Mouse (Mus musculus): ENCODE data around the gene Plekhh1. TPM values are rescaled to one million over a fixed set of nuclear protein-coding genes. Genes with fewer than 3 reads are reported as not detected.
"Not testable (repeated sequence)": the region's sequence is repeated elsewhere in the genome, so short reads cannot be mapped to it uniquely, and the experiment has no call there.

Plekhh1 gene
- total RNA-seq, 2 experiments from 2014 or later = 1.1 to 1.3 TPM

DNA sequence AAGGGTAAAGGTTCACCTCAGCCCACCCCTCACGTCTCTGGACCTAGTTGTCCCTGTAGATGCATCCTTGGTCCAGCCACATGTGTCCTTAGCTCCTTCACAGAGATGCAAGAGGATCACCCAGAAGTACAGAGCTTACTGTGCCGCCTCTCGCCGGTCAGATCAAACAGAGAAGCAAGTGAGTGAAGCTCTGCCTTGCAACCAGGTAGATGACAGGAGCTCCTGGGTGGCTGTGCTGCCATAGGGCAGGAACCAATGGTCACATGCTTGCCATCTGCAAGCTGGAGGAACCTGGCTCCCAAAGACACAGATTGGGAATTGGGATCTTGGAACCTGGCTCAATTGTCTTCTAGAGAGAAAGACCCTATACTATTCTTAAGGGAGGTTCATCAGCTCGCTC, 23.5 kb upstream of the Plekhh1 start:
- no peak for TF ChIP-seq CTCF (IDR thresholded peaks at IDR 0.05)
- DNase-seq = no peak
- H3K27ac ChIP-seq = no peak overlapping the region
- intact Hi-C loops (cut with DNase I) = loop anchor here (5.0 kb wide), 1 partner anchor 88 kb away; no protein-coding TSS in a partner anchor
- H3K4me3 ChIP-seq = no peak overlapping the region

DNA sequence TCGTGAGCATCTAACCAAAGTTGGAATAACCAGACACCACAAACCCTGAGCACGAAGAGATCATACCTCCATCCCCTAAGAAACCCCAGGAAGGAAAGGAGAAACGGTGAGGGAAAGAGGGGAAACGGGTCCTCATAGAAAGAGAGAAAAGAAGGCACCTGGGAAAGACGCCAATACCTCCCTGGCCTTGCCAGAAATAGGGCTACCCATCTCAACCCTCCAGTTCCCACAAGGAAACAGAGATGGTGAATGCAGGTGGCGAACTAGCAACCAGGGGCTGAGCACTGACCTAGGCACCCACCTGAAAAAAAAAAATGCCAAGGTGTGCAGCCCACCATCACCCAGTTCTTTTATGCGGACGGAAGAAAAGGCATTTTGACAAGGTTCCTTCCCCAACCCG, 22.9 kb upstream of the Plekhh1 start:
- Histone ChIP-seq H3K4me3 (peak overlapping the region; percentile 84), H3K27ac (peak overlapping the region; percentile 83; the same call in 1 of the 2 replicates)
- TF ChIP-seq CTCF (IDR thresholded peaks at IDR 0.05) = no peak
- no peak for DNase-seq
- intact Hi-C loops (cut with DNase I) = loop anchor here (5.0 kb wide), 1 partner anchor 89 kb away; no protein-coding TSS in a partner anchor

DNA sequence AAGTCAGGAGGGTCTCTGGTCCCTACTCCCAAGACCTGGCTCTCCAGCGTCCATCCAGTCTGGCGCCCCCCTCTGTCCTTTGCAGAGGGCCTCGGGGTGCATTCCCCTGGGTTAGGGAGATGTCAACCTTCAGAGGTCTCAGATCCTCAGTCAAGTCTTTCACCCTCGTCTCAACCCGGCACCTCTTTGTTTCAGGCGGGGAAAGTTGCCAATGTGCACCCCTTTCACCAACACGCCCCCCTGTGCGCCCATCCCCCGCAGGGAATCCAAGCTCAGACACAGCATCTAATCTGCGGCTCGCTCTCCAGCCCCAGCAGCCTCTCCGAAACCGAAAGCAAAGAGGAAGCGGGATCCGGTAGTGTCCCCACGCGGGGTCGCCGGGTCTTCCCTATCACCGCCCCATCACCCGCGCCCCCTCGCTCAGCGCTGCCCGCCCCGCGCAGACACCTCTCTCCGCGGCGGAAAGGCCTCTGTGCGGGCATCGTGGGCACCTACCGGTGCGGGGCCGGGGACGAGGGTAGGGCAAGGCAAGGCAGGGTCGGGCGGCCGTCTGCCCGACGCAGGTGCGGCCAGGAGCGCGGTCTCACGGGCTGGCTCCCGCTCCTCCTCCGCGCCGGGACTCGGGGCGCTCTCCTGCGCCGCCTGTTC, 22.4 kb upstream of the Plekhh1 start:
- peak overlapping the region; percentile 84 for H3K4me3 ChIP-seq
- peak; percentile 60 for DNase-seq
- intact Hi-C loops (cut with DNase I) = loop anchor here (5.0 kb wide), 1 partner anchor 89 kb away; no protein-coding TSS in a partner anchor
- H3K27ac ChIP-seq = peak overlapping the region; percentile 83
- TF ChIP-seq CTCF (IDR thresholded peaks at IDR 0.05) = peak; percentile 61

DNA sequence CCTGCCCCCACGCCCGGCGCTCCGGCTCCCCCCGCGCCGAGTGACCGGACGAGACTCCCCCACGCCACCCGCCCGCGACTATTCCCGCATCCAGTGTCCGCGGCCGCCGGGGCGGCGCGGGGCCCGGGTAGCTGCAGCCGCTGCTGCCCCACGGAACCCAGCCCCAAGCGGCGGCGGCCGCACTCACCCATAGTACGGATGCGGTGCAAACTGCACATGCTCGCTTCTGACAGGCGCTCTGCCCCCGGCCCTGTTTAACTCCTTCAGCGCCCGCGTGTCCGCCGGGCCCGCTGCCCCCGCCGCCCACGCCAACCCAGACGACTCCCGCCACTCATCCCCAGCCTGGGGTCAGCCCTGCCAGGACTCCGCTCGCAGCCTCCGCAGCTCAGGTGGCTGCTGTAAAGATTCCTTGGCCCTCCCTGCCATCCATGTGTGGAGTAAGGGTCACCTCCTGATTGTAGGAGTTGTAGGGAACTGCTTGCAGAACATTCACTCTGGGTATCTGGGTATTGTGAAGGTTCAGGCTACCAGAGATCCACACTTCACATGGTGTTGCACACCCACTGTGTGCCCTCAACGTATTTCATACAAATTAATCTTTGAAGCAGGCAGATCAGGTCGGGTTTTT, 21.7 kb upstream of the Plekhh1 start, which contains the start of gene Tmem229b:
Gene Tmem229b, minus strand, starts transcription at position 502 of the 628 bp plus-strand sequence.
- intact Hi-C loops (cut with DNase I) = loop anchor here (5.0 kb wide), 1 partner anchor 90 kb away; no protein-coding TSS in a partner anchor
- no peak for TF ChIP-seq CTCF (IDR thresholded peaks at IDR 0.05)
- peak; percentile 65 for DNase-seq
- Histone ChIP-seq H3K4me3 (peak within 1 kb of the TSS; percentile 84), H3K27ac (peak within 1 kb of the TSS; percentile 83)

DNA sequence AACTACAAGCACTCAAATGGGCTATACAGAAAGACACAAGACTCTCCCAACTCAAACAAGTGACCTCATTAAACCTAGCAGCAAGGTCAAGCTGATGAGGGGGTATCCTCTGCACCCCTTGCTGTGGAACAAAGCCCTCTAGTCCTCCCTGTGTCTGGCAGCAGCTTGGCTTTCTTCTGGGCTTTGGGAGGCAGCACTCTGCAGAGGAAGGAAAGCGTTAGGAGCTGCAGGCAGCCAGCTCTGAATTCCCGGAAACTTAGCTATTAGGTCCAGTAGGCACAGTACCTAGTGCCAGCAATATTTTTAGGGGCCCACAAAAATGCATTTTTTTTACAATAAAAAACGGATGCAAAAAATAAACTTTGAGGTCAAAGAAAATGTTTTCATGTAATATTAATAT, 18.4 kb upstream of the Plekhh1 start:
- intact Hi-C loops (cut with DNase I) = no loop called here
- no peak overlapping the region for H3K4me3 ChIP-seq
- DNase-seq = no peak
- no peak for TF ChIP-seq CTCF (IDR thresholded peaks at IDR 0.05)
- peak overlapping the region; percentile 66 for H3K27ac ChIP-seq

DNA sequence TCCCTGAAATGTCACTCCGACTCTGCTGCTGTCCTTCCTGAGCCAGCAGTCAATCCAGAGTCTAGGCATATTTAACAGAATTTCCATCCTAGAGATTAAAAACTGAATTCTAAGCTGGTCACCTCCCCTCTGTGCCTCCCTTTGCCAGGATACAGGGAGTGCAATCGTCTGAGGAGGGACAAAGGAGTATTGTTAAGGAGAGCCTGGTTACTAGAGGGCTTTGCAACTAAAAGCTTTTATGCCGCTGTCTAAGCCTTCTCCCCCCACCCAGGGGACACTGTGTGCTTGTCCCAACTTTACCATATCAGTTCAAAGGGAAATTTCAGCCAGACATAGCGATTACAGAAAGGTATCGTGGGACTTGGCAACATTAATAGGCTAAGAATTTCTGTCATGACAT, 12.9 kb upstream of the Plekhh1 start:
- H3K4me3 ChIP-seq = no peak overlapping the region
- no peak for DNase-seq
- no peak overlapping the region for H3K27ac ChIP-seq
- intact Hi-C loops (cut with DNase I) = no loop called here
- TF ChIP-seq CTCF (IDR thresholded peaks at IDR 0.05) = no peak

DNA sequence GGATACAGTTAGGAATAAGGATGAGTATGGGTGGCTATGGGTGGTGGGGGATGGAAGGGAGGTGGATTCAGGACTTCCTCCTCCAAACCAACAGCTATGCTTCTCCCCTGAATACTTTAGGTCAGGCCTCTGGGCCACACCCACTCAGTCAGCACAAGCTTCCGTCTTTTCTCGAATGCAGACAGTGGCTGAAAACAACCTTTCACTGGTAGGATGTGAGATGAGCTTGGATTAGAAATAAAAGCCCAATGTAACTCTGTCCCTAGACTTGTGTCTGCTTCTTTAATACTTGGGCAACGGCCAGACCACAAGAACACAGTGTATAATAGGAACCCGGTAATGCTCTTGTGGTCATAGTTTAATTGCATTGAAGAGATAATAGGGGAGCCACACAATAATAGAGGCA, 11.0 kb upstream of the Plekhh1 start:
- TF ChIP-seq CTCF (IDR thresholded peaks at IDR 0.05) = no peak
- intact Hi-C loops (cut with DNase I) = no loop called here
- Histone ChIP-seq H3K27ac (no peak overlapping the region), H3K4me3 (no peak overlapping the region)
- DNase-seq = no peak

DNA sequence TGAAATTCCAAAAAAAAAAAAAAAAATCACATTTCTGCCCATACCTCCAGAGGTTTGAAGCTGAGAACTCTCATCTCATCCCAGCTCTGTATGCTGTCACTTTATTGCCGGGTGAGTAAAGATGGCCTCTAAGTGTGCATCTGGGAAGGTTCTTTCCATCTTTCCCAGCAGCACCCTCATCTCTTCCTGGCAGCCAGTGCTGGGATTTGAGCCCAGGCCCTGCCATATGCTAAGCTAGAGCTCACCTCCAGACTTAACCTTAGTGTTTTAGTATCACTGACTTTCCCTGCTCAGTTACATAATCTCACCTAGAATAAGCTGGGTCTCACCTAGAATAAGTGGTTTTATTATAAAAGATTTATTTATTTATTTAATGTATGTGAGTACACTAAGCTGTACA, 7.1 kb upstream of the Plekhh1 start:
- TF ChIP-seq CTCF (IDR thresholded peaks at IDR 0.05) = no peak
- DNase-seq = no peak
- intact Hi-C loops (cut with DNase I) = no loop called here
- Histone ChIP-seq H3K27ac (no peak overlapping the region), H3K4me3 (no peak overlapping the region)

DNA sequence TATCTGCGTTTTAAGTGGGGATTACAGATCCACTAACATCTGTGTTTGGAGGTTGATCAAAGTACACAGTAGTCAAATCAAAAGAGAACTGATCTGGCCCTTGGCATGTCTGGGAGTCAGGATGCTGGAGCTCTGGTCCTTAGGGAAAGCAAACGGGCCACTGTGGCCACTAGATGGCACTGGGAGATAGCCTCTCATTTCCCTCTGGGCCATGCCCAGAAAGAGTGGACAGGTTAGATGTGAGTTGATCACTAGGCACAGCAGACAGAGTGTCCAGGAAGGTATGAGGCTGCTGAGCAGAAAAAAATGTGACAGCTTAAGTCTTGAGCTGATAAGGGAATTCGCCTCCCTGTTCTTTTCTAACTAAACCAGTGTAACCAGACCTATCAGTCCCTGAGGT, 6.1 kb upstream of the Plekhh1 start:
- intact Hi-C loops (cut with DNase I) = loop anchor here (1.0 kb wide), 2 partner anchors 69 to 105 kb away; no protein-coding TSS in a partner anchor
- peak; percentile 87 for TF ChIP-seq CTCF (IDR thresholded peaks at IDR 0.05)

DNA sequence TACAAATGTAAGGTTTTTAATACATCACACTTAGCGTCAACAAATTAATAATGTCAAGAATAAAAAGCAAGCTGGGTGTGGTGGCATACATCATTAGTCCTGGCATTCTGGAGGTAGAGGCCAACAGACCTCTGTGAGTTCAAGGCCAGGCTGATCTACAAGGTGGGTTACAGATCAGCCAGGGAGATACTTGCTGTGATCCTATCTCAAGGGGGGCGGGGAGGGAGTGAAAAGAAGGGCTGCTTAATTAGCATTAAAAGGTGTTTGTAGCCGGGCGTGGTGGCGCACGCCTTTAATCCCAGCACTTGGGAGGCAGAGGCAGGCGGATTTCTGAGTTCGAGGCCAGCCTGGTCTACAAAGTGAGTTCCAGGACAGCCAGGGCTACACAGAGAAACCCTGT, 1.4 kb upstream of the Plekhh1 start:
- H3K27ac ChIP-seq; intact Hi-C loops (cut with DNase I); DNase-seq; H3K4me3 ChIP-seq: not testable (repeated sequence)

More for the DNA sequence above, 6.1 kb upstream of the Plekhh1 start:
- Histone ChIP-seq H3K27ac (no peak overlapping the region), H3K4me3 (no peak overlapping the region)
- peak; percentile 73 for DNase-seq

DNA sequence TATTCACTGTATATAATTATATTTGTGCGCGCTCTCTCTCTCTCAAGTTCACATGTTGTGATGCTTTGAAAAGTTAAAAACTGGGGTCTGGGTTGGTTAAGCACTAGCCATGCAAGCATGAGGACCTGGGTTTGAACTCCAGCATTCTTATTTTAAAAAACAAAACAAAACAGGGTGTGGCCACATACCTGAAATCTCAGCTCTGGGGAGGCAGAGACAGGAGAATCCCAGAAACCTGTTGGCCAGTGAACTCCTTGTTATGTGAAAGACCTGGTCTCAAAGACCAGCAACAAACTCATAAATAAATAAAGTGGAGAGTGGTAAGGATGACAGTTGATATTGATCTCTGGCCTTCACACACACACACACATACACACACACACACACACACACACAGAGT, 5.4 kb downstream of the Plekhh1 start:
- Histone ChIP-seq H3K27ac (no peak overlapping the region), H3K4me3 (no peak overlapping the region)
- DNase-seq = no peak
- TF ChIP-seq CTCF (IDR thresholded peaks at IDR 0.05) = no peak
- intact Hi-C loops (cut with DNase I) = no loop called here

DNA sequence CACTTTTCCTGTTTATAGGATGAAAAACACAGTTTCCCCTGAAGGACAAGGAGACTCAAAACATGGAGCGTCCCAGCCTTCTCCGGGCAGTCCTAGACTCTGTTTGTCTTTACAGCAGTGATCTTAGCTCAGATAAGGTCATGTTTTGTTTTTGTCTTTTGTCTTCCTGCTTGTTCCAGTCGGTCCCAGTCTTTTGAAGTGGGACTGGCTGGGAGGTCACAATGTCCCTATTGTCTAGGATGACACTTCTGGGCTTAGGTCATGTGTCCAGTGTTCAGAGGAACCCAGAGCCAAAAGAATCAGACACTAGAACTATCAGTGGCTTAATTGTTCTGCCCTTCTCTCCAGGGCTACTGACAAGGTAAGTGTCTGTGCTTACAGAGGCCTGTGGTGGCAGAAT, 6.4 kb downstream of the Plekhh1 start:
- Histone ChIP-seq H3K4me3 (no peak overlapping the region), H3K27ac (no peak overlapping the region)
- no peak for TF ChIP-seq CTCF (IDR thresholded peaks at IDR 0.05)
- intact Hi-C loops (cut with DNase I) = no loop called here
- no peak for DNase-seq

DNA sequence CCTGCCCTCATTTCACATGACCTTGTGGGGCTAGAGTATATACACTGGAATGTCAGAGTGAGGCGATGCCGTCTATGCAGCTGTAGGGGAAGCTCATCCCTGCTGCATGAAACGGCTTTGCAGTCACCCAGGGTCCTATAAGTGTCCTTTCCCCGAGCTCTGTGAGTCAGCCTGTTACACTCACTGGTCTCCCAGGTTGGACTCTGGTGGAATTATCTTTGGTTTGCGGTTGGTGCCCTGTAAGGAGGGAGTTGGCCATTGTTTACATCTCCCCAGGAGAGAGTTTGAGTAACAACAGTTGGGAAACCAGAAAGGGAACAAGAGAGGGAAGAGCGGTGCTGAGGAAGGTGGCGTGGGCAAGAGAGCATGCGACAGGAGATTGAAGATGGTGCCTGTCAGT, 10.7 kb downstream of the Plekhh1 start:
- intact Hi-C loops (cut with DNase I) = no loop called here
- no peak overlapping the region for H3K27ac ChIP-seq
- DNase-seq = no peak
- H3K4me3 ChIP-seq = no peak overlapping the region
- TF ChIP-seq CTCF (IDR thresholded peaks at IDR 0.05) = no peak
